Mouse (Mus musculus) lung, embryonic 14.5 days (tissue): ENCODE measurements around the gene Ehd3. TPM values are rescaled to one million over a fixed set of nuclear protein-coding genes. Genes with fewer than 3 reads are reported as not detected.

Experiments
- ATAC-seq: fragments of 200-750 bp; cut with Nextera tagmentation; 2 replicates; pipeline ENCODE4 v1.8.0; 2017; ENCODE audit warnings: mild to moderate bottlenecking, moderate TSS enrichment, moderate library complexity; ENCODE audit not compliant: insufficient read depth
- DNase-seq: peaks from one replicate; pipeline ENCODE4 v3.0.0-alpha.2; 2015
- H3K27ac ChIP-seq: fragments of 300-500 bp; sonication (generic); 2 replicates; pipeline ENCODE4 v1.5.1; 2014; ENCODE audit warnings: low read depth, mild to moderate bottlenecking, moderate library complexity
- H3K27me3 ChIP-seq: fragments of 300-500 bp; sonication (generic); 2 replicates; pipeline ENCODE4 v1.6.1; 2014; ENCODE audit warnings: low read length, control low read depth; ENCODE audit not compliant: insufficient read depth
- H3K36me3 ChIP-seq: fragments of 300-500 bp; sonication (generic); 2 replicates; pipeline ENCODE4 v1.6.1; 2014; ENCODE audit warnings: control low read depth; ENCODE audit not compliant: insufficient read depth
- H3K4me1 ChIP-seq: fragments of 300-500 bp; sonication (generic); 2 replicates; pipeline ENCODE4 v1.6.1; 2014; ENCODE audit warnings: antibody characterized with exemption, control low read depth; ENCODE audit not compliant: insufficient read depth
- H3K4me2 ChIP-seq: fragments of 300-500 bp; sonication (generic); 2 replicates; pipeline ENCODE4 v1.6.1; 2014; ENCODE audit warnings: mild to moderate bottlenecking
- H3K4me3 ChIP-seq: fragments of 300-500 bp; sonication (generic); 2 replicates; pipeline ENCODE4 v1.5.1; 2014; ENCODE audit warnings: low read depth, low read length
- H3K9ac ChIP-seq: fragments of 300-500 bp; sonication (generic); 2 replicates; pipeline ENCODE4 v1.6.1; 2014
- H3K9me3 ChIP-seq: fragments of 300-500 bp; sonication (generic); 2 replicates; pipeline ENCODE4 v1.6.1; 2016; ENCODE audit warnings: low read depth, low read length, control low read depth
- CTCF ChIP-seq: IDR thresholded peaks from 2 replicates; pipeline ENCODE4 v1.5.1; 2016; ENCODE audit warnings: antibody characterized with exemption, low read depth
- WGBS: fragments of 180-500 bp; shearing (Covaris S2); extraction: QIAGEN DNeasy Blood & Tissue Kit; methylation state at CpG from one replicate; pipeline ENCODE4 v1.1.7; 2014; 5-methylcytosine and 5-hydroxymethylcytosine counted together
- polyA plus RNA-seq: library from polyadenylated mRNA; unstranded; fragments of >200 nt; fragmentation: Nextera tagmentation; extraction: Ambion mirVana; gene quantifications from 2 replicates; pipeline ENCODE4 v1.2.1, GENCODE M21; 2014

The Ehd3 gene
- polyA plus RNA-seq, 1 experiment from 2014 or later = 13.4 TPM

GRCm38 (mm10) chr17:73869008-73869685, 65.2 kb downstream of the Ehd3 start:
- no peak for ATAC-seq
- H3K27ac ChIP-seq = no peak overlapping the region
- H3K36me3 ChIP-seq = no peaks in the 10 kb centered on the region
- no peaks in the 10 kb centered on the region; the same call in 1 of the 2 replicates for H3K4me1 ChIP-seq
- H3K4me2 ChIP-seq = no peak overlapping the region
- no peak for DNase-seq
- 89% methylated on average over 9 of the region's 9 CpGs for WGBS
- no peaks in the 10 kb centered on the region for H3K9me3 ChIP-seq
- no peaks in the 10 kb centered on the region for H3K27me3 ChIP-seq
- no peak for TF ChIP-seq CTCF
- no peak overlapping the region for H3K9ac ChIP-seq
- no peak overlapping the region for H3K4me3 ChIP-seq

DNA sequence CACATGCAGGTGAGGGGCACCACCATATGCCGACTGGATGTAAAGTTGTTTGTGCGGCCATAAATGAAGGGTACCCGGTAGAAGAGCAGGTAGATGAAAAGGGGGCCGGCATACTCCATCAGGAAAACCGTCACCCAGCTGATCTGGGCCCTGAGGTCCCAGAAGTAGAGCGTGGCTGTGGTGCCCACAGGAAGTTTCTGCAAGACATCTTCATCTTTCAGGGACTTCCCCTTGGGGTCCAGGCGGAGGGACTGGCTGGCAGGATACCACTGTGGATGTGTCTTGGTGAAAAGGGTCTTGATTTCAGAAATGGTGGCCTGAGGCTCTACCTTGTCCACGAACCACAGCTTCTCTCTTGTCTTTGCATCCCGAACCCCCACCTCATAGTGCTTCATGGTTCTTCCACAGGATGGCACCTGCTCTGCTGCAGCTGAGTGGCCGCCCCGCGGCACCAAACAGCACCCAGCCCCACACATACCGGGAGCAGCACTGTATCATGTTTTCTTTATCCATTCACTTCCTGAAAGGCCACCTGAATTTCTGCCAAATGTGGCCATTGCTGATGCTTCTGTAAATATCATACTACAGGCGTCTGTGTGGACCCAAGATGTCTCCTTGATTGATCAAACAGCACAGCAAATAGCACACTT, 67.1 kb downstream of the Ehd3 start:
- DNase-seq = no peak
- Histone ChIP-seq H3K4me2 (no peak overlapping the region), H3K36me3 (no peaks in the 10 kb centered on the region), H3K4me3 (no peak overlapping the region), H3K27ac (no peak overlapping the region), H3K9me3 (no peaks in the 10 kb centered on the region), H3K9ac (no peak overlapping the region), H3K4me1 (no peaks in the 10 kb centered on the region; the same call in 1 of the 2 replicates), H3K27me3 (no peaks in the 10 kb centered on the region)
- WGBS = 92% methylated on average over 14 of the region's 14 CpGs
- TF ChIP-seq CTCF = no peak
- no peak for ATAC-seq

DNA sequence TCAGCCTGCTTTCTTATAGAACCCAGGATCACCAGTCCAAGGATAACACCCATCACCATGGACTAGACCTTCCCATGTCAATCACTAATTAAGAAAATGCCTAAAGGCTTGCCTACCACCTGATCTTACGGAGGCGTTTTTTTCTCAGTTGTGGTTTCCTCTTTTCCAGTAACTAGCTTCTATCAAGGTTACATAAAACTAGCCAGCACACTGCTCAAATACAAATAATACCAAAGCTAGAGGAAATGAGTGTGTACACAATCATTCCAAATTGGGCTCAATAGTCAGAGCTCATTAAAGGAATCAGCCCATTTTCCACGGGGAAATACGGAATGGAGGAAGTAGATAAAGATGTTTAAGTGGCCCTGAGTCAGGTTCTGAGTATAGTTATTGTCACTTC, 71.3 kb downstream of the Ehd3 start:
- no peak overlapping the region for H3K4me2 ChIP-seq
- H3K4me1 ChIP-seq = no peaks in the 10 kb centered on the region; the same call in 1 of the 2 replicates
- ATAC-seq = no peak
- 83% methylated on average over 4 of the region's 4 CpGs for WGBS
- H3K4me3 ChIP-seq = no peak overlapping the region
- no peak overlapping the region for H3K27ac ChIP-seq
- H3K9ac ChIP-seq = no peak overlapping the region
- no peak for TF ChIP-seq CTCF
- H3K36me3 ChIP-seq = no peaks in the 10 kb centered on the region
- H3K9me3 ChIP-seq = no peaks in the 10 kb centered on the region
- no peak for DNase-seq
- no peaks in the 10 kb centered on the region for H3K27me3 ChIP-seq

DNA sequence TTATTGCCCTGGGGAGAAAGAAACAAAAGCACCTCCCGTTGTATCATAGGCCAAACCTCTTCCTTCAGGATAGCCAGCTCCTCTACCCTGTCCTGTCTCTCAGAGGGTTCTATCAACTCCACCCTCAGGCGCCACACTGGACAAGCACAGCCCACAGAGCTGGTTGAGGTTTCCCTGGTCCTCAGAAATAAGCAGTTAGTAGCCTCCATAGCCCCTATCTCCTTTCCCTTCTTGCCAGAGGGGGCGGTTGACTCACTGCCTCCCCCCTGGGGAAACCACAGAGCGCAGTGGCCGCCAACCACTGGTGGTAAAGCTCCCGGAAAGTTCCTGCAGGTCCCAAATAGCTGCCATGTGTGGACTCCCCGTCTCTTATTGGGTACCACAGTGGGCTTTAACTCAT, 71.7 kb downstream of the Ehd3 start:
- H3K9ac ChIP-seq = no peak overlapping the region
- no peak for TF ChIP-seq CTCF
- no peak overlapping the region for H3K27ac ChIP-seq
- no peak for ATAC-seq
- DNase-seq = no peak
- 79% methylated on average over 7 of the region's 7 CpGs for WGBS
- H3K9me3 ChIP-seq = no peaks in the 10 kb centered on the region
- H3K27me3 ChIP-seq = no peaks in the 10 kb centered on the region
- no peak overlapping the region for H3K4me2 ChIP-seq
- H3K4me1 ChIP-seq = no peaks in the 10 kb centered on the region; the same call in 1 of the 2 replicates
- no peaks in the 10 kb centered on the region for H3K36me3 ChIP-seq
- no peak overlapping the region for H3K4me3 ChIP-seq

GRCm38 (mm10) chr17:73879262-73879916, 75.5 kb downstream of the Ehd3 start:
- Histone ChIP-seq H3K4me1 (no peaks in the 10 kb centered on the region), H3K4me3 (no peak overlapping the region), H3K27ac (no peak overlapping the region), H3K36me3 (no peaks in the 10 kb centered on the region), H3K9ac (no peak overlapping the region), H3K9me3 (no peaks in the 10 kb centered on the region), H3K27me3 (no peaks in the 10 kb centered on the region), H3K4me2 (no peak overlapping the region)
- TF ChIP-seq CTCF = no peak
- ATAC-seq (no peak), DNase-seq (no peak)
- 83% methylated on average over 10 of the region's 10 CpGs for WGBS

DNA sequence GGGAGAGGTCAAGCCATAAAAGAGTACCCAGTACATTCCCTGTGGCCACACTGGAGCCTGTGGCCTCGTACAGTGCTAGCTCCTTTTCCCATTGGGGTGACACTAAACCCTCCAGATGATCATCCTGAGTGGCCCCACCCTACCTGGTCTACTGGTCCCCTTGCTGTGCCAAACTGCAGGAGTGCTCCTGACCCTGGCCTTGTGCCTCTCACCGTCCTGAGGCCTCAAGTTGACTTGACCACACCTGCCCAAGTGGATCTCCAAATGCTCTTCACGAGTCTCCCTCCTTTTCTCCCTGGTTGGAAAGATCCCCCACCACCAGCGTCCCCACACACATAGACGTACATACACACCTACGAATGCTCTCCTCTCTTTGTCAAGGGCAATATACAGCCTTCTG, 76.4 kb downstream of the Ehd3 start:
- Histone ChIP-seq H3K27ac (no peak overlapping the region), H3K4me2 (no peak overlapping the region), H3K4me3 (no peak overlapping the region), H3K27me3 (no peaks in the 10 kb centered on the region), H3K9me3 (no peaks in the 10 kb centered on the region), H3K4me1 (no peaks in the 10 kb centered on the region), H3K36me3 (no peaks in the 10 kb centered on the region), H3K9ac (no peak overlapping the region)
- 73% methylated on average over 6 of the region's 6 CpGs for WGBS
- ATAC-seq (no peak), DNase-seq (no peak)
- TF ChIP-seq CTCF = no peak

DNA sequence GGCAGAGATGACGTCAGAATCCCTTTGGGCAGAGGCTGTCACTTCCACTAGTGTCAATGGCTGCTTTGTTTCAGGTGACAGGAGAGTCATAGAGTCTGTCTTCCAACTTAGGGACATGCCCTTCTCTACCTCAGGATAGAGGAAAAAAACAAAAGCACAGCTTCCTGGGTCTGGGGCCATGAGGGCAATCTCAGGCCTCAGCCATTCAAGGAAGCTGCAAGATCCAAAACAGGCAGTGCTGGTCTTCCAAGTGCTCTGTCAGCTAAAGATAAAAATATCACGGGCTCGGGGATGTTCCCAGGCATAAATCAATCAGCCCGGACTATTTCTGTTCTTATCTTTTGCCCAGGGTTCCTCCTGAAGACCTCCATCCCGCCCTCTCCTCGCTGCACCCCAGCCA, 77.4 kb downstream of the Ehd3 start:
- Histone ChIP-seq H3K36me3 (no peaks in the 10 kb centered on the region), H3K9me3 (no peaks in the 10 kb centered on the region), H3K27ac (no peak overlapping the region), H3K27me3 (no peaks in the 10 kb centered on the region), H3K4me1 (no peaks in the 10 kb centered on the region), H3K9ac (no peak overlapping the region), H3K4me2 (no peak overlapping the region), H3K4me3 (no peak overlapping the region)
- DNase-seq (no peak), ATAC-seq (no peak)
- TF ChIP-seq CTCF = no peak
- 46% methylated on average over 6 of the region's 6 CpGs for WGBS

Other genes with a start within 250 kb of the Ehd3 start
- 0.16 and 0.20 TPM in 2 replicates for gene Galnt14, start 93.7 kb upstream of the Ehd3 start, polyA plus RNA-seq
- gene Xdh, start 146.1 kb downstream of the Ehd3 start, polyA plus RNA-seq = 1.2 and 1.7 TPM in 2 replicates
- not detected in 2 replicates for gene Srd5a2, start 243.8 kb downstream of the Ehd3 start, polyA plus RNA-seq